Mouse (Mus musculus): Measurements from ENCODE around the gene Ndc80.

- TF ChIP-seq CTCF (IDR thresholded peaks at IDR 0.05) (no peak), EP300 (IDR thresholded peaks at IDR 0.05) (no peak)
These were observed 36.8 kb downstream of the Ndc80 start for GRCm38 (mm10) chr17:71489703-71490461.

Measured in lung, postnatal 0 days (tissue).